In genomic region chr4:95463082-95463825, GRCm38 (mm10) we compare ENCODE assay signal across 16 mouse cellular contexts.
A peak's percentile ranks its signal among the peaks of the same experiment; 100 is the strongest.
DNase-seq lines count a peak whose midpoint lies in the region.
"Had no signal": no experiment of that assay in that cellular context is flagged by ENCODE, and none has a peak within 500 bp of the region (broad histone marks: within the 10 kb centered on the region; RNA-seq: fewer than 3 reads in every experiment).

No protein-coding gene starts in this region.

- no peaks in the 10 kb centered on the region for H3K27me3 ChIP-seq in limb, embryonic 10.5 days (ENCODE audit: low read depth, poor library complexity, severe bottlenecking)
- H3K27me3 ChIP-seq: megakaryocyte, embryonic 14.5 days had no signal

- DNase-seq in lung, postnatal 10 days, result peak; percentile 13
- no peak for DNase-seq in lung, postnatal 25 days (ENCODE audit: low spot score)
- DNase-seq in adrenal gland, postnatal 36 days, result peak; percentile 5 to 49
- peak; percentile 75 for DNase-seq in gastrocnemius, postnatal 25 days
- DNase-seq in limb, embryonic 10.5 days (ENCODE audit: low spot score), result no peak
- DNase-seq in neural tube, embryonic 10.5 days (ENCODE audit: extremely low spot score, low spot score), result no peak
- no peak for DNase-seq in left cerebral cortex, postnatal 14 days (ENCODE audit: low spot score in 2 of 2)
- no peak for DNase-seq in ovary, postnatal 14 days (ENCODE audit: low spot score)
- DNase-seq: cerebellum, adult 8-10 months; kidney, postnatal 10 days; layer of hippocampus, adult 9-11 months; lung, embryonic 14.5 days; retina, postnatal 1 day; spleen, adult 18-20 months; thymus, postnatal 25 days had no signal

- no peaks in the 10 kb centered on the region for H3K9me3 ChIP-seq in limb, embryonic 10.5 days (replicated peaks)
- H3K9me3 ChIP-seq: megakaryocyte, embryonic 14.5 days had no signal

- 84% methylated on average over 8 of the region's 8 CpGs for WGBS in limb, embryonic 10.5 days

- peak overlapping the region; percentile 46 for H3K27ac ChIP-seq in limb, embryonic 10.5 days

- intact Hi-C loops in left cerebral cortex, postnatal 14 days (cut with DNase I), result no loop called here

- no peaks in the 10 kb centered on the region for H3K4me1 ChIP-seq in limb, embryonic 10.5 days

- H3K36me3 ChIP-seq in limb, embryonic 10.5 days, result no peaks in the 10 kb centered on the region

- H3K4me3 ChIP-seq in limb, embryonic 10.5 days, result no peak overlapping the region
- H3K4me3 ChIP-seq: megakaryocyte, embryonic 14.5 days had no signal

Comparison
In these comparisons a context has a peak if more than half of its experiments do, and no peak if none do; other contexts are left out.
1. DNase-seq: peak in lung, postnatal 10 days (single experiment), adrenal gland, postnatal 36 days (2 of 2) and gastrocnemius, postnatal 25 days (single experiment); none in lung, postnatal 25 days (single experiment), limb, embryonic 10.5 days (single experiment), neural tube, embryonic 10.5 days (single experiment), left cerebral cortex, postnatal 14 days (0 of 2) and ovary, postnatal 14 days (single experiment).